Mouse (Mus musculus): ENCODE measurements at regions not wholly inside any gene's neighbourhood (a gene's known extent, or its start where the extent isn't known, plus 50 kb on each side); places are given as distances from the start of the nearest gene placed in this dataset.

GRCm38 (mm10) chr7:72569177-72569576 is 262.8 kb upstream of the Mctp2 start:
- TF ChIP-seq POLR2A (IDR thresholded peaks at IDR 0.05; ENCODE audit: borderline replicate concordance, low read depth, low read length), result no peak
- no peak for TF ChIP-seq CTCF (IDR thresholded peaks at IDR 0.05; ENCODE audit: low read depth, low read length)
- Histone ChIP-seq H3K27ac (ENCODE audit: insufficient read depth, low read depth, low read length) (no peak overlapping the region), H3K4me3 (ENCODE audit: insufficient read depth, low read length) (no peak overlapping the region), H3K4me1 (ENCODE audit: control insufficient read depth, insufficient read depth, low read length) (no peaks in the 10 kb centered on the region)

- TF ChIP-seq POLR2A (IDR thresholded peaks at IDR 0.05; ENCODE audit: borderline replicate concordance, low read depth, low read length) (no peak), CTCF (IDR thresholded peaks at IDR 0.05; ENCODE audit: low read depth, low read length) (no peak)
- H3K27ac ChIP-seq (ENCODE audit: insufficient read depth, low read depth, low read length), result no peak overlapping the region
Measured at GRCm38 (mm10) chr7:72574316-72574715, 267.9 kb upstream of the Mctp2 start.

GRCm38 (mm10) chr7:72584427-72584826 is 278.0 kb upstream of the Mctp2 start:
- no peak for TF ChIP-seq CTCF (IDR thresholded peaks at IDR 0.05; ENCODE audit: low read depth, low read length)
- TF ChIP-seq POLR2A (IDR thresholded peaks at IDR 0.05; ENCODE audit: borderline replicate concordance, low read depth, low read length), result no peak
- H3K4me3 ChIP-seq (ENCODE audit: insufficient read depth, low read length), result no peak overlapping the region

More at GRCm38 (mm10) chr7:72574316-72574715, 267.9 kb upstream of the Mctp2 start:
- no peaks in the 10 kb centered on the region for H3K4me1 ChIP-seq (ENCODE audit: control insufficient read depth, insufficient read depth, low read length)
- no peak overlapping the region for H3K4me3 ChIP-seq (ENCODE audit: insufficient read depth, low read length)

GRCm38 (mm10) chr7:72589241-72589668 is 282.8 kb upstream of the Mctp2 start:
- Histone ChIP-seq H3K27ac (ENCODE audit: insufficient read depth, low read depth, low read length) (no peak overlapping the region), H3K4me3 (ENCODE audit: insufficient read depth, low read length) (no peak overlapping the region)
- TF ChIP-seq POLR2A (IDR thresholded peaks at IDR 0.05; ENCODE audit: borderline replicate concordance, low read depth, low read length), result no peak
- TF ChIP-seq CTCF (IDR thresholded peaks at IDR 0.05; ENCODE audit: low read depth, low read length), result no peak

More at GRCm38 (mm10) chr7:72584427-72584826, 278.0 kb upstream of the Mctp2 start:
- H3K4me1 ChIP-seq (ENCODE audit: control insufficient read depth, insufficient read depth, low read length), result no peaks in the 10 kb centered on the region
- no peak overlapping the region for H3K27ac ChIP-seq (ENCODE audit: insufficient read depth, low read depth, low read length)

GRCm38 (mm10) chr7:72590351-72591115 is 284.1 kb upstream of the Mctp2 start:
- H3K4me1 ChIP-seq (ENCODE audit: control insufficient read depth, insufficient read depth, low read length), result no peaks in the 10 kb centered on the region
- H3K4me3 ChIP-seq (ENCODE audit: insufficient read depth, low read length), result no peak overlapping the region
- no peak for TF ChIP-seq CTCF (IDR thresholded peaks at IDR 0.05; ENCODE audit: low read depth, low read length)
- no peak for TF ChIP-seq POLR2A (IDR thresholded peaks at IDR 0.05; ENCODE audit: borderline replicate concordance, low read depth, low read length)
- H3K27ac ChIP-seq (ENCODE audit: insufficient read depth, low read depth, low read length), result no peak overlapping the region

More at GRCm38 (mm10) chr7:72589241-72589668, 282.8 kb upstream of the Mctp2 start:
- H3K4me1 ChIP-seq (ENCODE audit: control insufficient read depth, insufficient read depth, low read length), result no peaks in the 10 kb centered on the region

- Histone ChIP-seq H3K4me1 (ENCODE audit: control insufficient read depth, insufficient read depth, low read length) (no peaks in the 10 kb centered on the region), H3K4me3 (ENCODE audit: insufficient read depth, low read length) (no peak overlapping the region), H3K27ac (ENCODE audit: insufficient read depth, low read depth, low read length) (no peak overlapping the region)
- TF ChIP-seq CTCF (IDR thresholded peaks at IDR 0.05; ENCODE audit: low read depth, low read length), result no peak
- no peak for TF ChIP-seq POLR2A (IDR thresholded peaks at IDR 0.05; ENCODE audit: borderline replicate concordance, low read depth, low read length)
Measured at GRCm38 (mm10) chr7:72592110-72592509, 285.7 kb upstream of the Mctp2 start.

- H3K4me1 ChIP-seq (ENCODE audit: control insufficient read depth, insufficient read depth, low read length), result no peaks in the 10 kb centered on the region
- no peak overlapping the region for H3K4me3 ChIP-seq (ENCODE audit: insufficient read depth, low read length)
- no peak for TF ChIP-seq CTCF (IDR thresholded peaks at IDR 0.05; ENCODE audit: low read depth, low read length)
- no peak for TF ChIP-seq POLR2A (IDR thresholded peaks at IDR 0.05; ENCODE audit: borderline replicate concordance, low read depth, low read length)
- no peak overlapping the region for H3K27ac ChIP-seq (ENCODE audit: insufficient read depth, low read depth, low read length)
Measured at GRCm38 (mm10) chr7:72592649-72593048, 286.2 kb upstream of the Mctp2 start.

GRCm38 (mm10) chr7:72593259-72593658 is 286.9 kb upstream of the Mctp2 start:
- TF ChIP-seq CTCF (IDR thresholded peaks at IDR 0.05; ENCODE audit: low read depth, low read length) (no peak), POLR2A (IDR thresholded peaks at IDR 0.05; ENCODE audit: borderline replicate concordance, low read depth, low read length) (no peak)

GRCm38 (mm10) chr7:72594741-72595140 is 288.3 kb upstream of the Mctp2 start:
- TF ChIP-seq POLR2A (IDR thresholded peaks at IDR 0.05; ENCODE audit: borderline replicate concordance, low read depth, low read length) (no peak), CTCF (IDR thresholded peaks at IDR 0.05; ENCODE audit: low read depth, low read length) (no peak)
- H3K4me3 ChIP-seq (ENCODE audit: insufficient read depth, low read length), result no peak overlapping the region
- H3K27ac ChIP-seq (ENCODE audit: insufficient read depth, low read depth, low read length), result no peak overlapping the region
- H3K4me1 ChIP-seq (ENCODE audit: control insufficient read depth, insufficient read depth, low read length), result no peaks in the 10 kb centered on the region

More at GRCm38 (mm10) chr7:72593259-72593658, 286.9 kb upstream of the Mctp2 start:
- H3K4me3 ChIP-seq (ENCODE audit: insufficient read depth, low read length), result no peak overlapping the region
- H3K27ac ChIP-seq (ENCODE audit: insufficient read depth, low read depth, low read length), result no peak overlapping the region
- no peaks in the 10 kb centered on the region for H3K4me1 ChIP-seq (ENCODE audit: control insufficient read depth, insufficient read depth, low read length)

GRCm38 (mm10) chr7:72596985-72597384 is 290.6 kb upstream of the Mctp2 start:
- TF ChIP-seq CTCF (IDR thresholded peaks at IDR 0.05; ENCODE audit: low read depth, low read length) (no peak), POLR2A (IDR thresholded peaks at IDR 0.05; ENCODE audit: borderline replicate concordance, low read depth, low read length) (no peak)
- Histone ChIP-seq H3K4me1 (ENCODE audit: control insufficient read depth, insufficient read depth, low read length) (no peaks in the 10 kb centered on the region), H3K27ac (ENCODE audit: insufficient read depth, low read depth, low read length) (no peak overlapping the region), H3K4me3 (ENCODE audit: insufficient read depth, low read length) (no peak overlapping the region)
